ENCODE assay signal across 9 mouse cellular contexts in genomic region chr1:187608261-187608921, GRCm38 (mm10). TPM values are rescaled to one million over a fixed set of nuclear protein-coding genes. Genes with fewer than 3 reads are reported as not detected.
A peak's percentile ranks its signal among the peaks of the same experiment; 100 is the strongest.
DNase-seq lines count a peak whose midpoint lies in the region; ATAC-seq and TF ChIP-seq lines count a peak whose summit lies in the region.
"Had no signal": no experiment of that assay in that cellular context is flagged by ENCODE, and none has a peak within 500 bp of the region (broad histone marks: within the 10 kb centered on the region; RNA-seq: fewer than 3 reads in every experiment).

Gene Esrrg (plus strand): TSS chr1:187608791.

- peaks cover 26% of the 10 kb centered on the region for H3K4me1 ChIP-seq in forebrain, embryonic 14.5 days (ENCODE audit: control insufficient read depth, insufficient read depth, low read length)
- peaks cover 9% of the 10 kb centered on the region for H3K4me1 ChIP-seq in hindbrain, embryonic 11.5 days (replicated peaks; ENCODE audit: control insufficient read depth, insufficient read depth, low read length)
- H3K4me1 ChIP-seq in midbrain, postnatal 0 days (ENCODE audit: insufficient read depth, low read length): peaks cover 7% of the 10 kb centered on the region; the same call in 1 of the 2 replicates

- no peak for ATAC-seq in forebrain, embryonic 14.5 days
- no peak for ATAC-seq in hindbrain, embryonic 11.5 days (ENCODE audit: low FRiP score)
- ATAC-seq in midbrain, postnatal 0 days (ENCODE audit: low FRiP score): no peak
- no peak for ATAC-seq in inflammation-experienced regulatory T-cells, adult 6 months

- peaks cover 77% of the 10 kb centered on the region for H3K27me3 ChIP-seq in forebrain, embryonic 14.5 days (replicated peaks; ENCODE audit: control insufficient read depth, insufficient read depth, low read length)
- H3K27me3 ChIP-seq in hindbrain, embryonic 11.5 days (ENCODE audit: control insufficient read depth, insufficient read depth, low read length): peaks cover 69% of the 10 kb centered on the region
- H3K27me3 ChIP-seq in midbrain, postnatal 0 days (ENCODE audit: insufficient read depth, low read length): peaks cover 50% of the 10 kb centered on the region

- intact Hi-C loops in left cerebral cortex, adult 2 months (cut with DNase I): loop anchor here (10.0 kb wide), 1 partner anchor 366 kb away; no protein-coding TSS in a partner anchor

- peak within 1 kb of the TSS; percentile 49 for H3K9ac ChIP-seq in forebrain, embryonic 14.5 days (ENCODE audit: low read length)
- H3K9ac ChIP-seq in hindbrain, embryonic 11.5 days (ENCODE audit: low read depth, low read length): peak within 1 kb of the TSS; percentile 55
- H3K9ac ChIP-seq in midbrain, postnatal 0 days (replicated peaks; ENCODE audit: low read length, poor library complexity, severe bottlenecking): 0 out of 2 replicates have a peak within 1 kb of the TSS, but pooled peaks have one; percentile 24

- H3K9me3 ChIP-seq in forebrain, embryonic 14.5 days (replicated peaks; ENCODE audit: control insufficient read depth, low read length): no peaks in the 10 kb centered on the region
- no peaks in the 10 kb centered on the region for H3K9me3 ChIP-seq in hindbrain, embryonic 11.5 days (ENCODE audit: control insufficient read depth, low read length)
- no peaks in the 10 kb centered on the region for H3K9me3 ChIP-seq in midbrain, postnatal 0 days (ENCODE audit: low read length)

- H3K4me3 ChIP-seq in forebrain, embryonic 14.5 days (ENCODE audit: low read depth, low read length): peak within 1 kb of the TSS; percentile 34
- H3K4me3 ChIP-seq in hindbrain, embryonic 11.5 days (ENCODE audit: low read depth, low read length): peak within 1 kb of the TSS; percentile 41
- H3K4me3 ChIP-seq in left cerebral cortex, adult 2 months: peak within 1 kb of the TSS; percentile 48
- H3K4me3 ChIP-seq in midbrain, postnatal 0 days (ENCODE audit: low read depth, low read length): peak within 1 kb of the TSS; percentile 37
- H3K4me3 ChIP-seq: myocyte had no signal

- peak within 1 kb of the TSS; percentile 71 for H3K4me2 ChIP-seq in forebrain, embryonic 14.5 days (ENCODE audit: low read length)
- peak within 1 kb of the TSS; percentile 68 for H3K4me2 ChIP-seq in hindbrain, embryonic 11.5 days (replicated peaks; ENCODE audit: low read depth, low read length)
- H3K4me2 ChIP-seq in midbrain, postnatal 0 days (ENCODE audit: low read depth, low read length, poor library complexity, severe bottlenecking): peak within 1 kb of the TSS; percentile 84

- peak; percentile 18 for DNase-seq in right cerebral cortex, postnatal 4 days
- DNase-seq in right cerebral cortex, adult 18-20 months: no peak
- DNase-seq in forebrain, embryonic 14.5 days (ENCODE audit: low spot score): peak; percentile 14
- DNase-seq in hindbrain, embryonic 11.5 days (ENCODE audit: low spot score): peak; percentile 59
- no peak for DNase-seq in left cerebral cortex, adult 2 months (ENCODE audit: extremely low spot score in 1 of 2, low spot score in 2 of 2)
- DNase-seq in midbrain, postnatal 0 days (ENCODE audit: low spot score): no peak
- no peak for DNase-seq in thymus, postnatal 14 days

- 1% methylated on average over 21 of the region's 21 CpGs for WGBS in forebrain, embryonic 14.5 days
- 1% methylated on average over 21 of the region's 21 CpGs for WGBS in hindbrain, embryonic 11.5 days
- 4% methylated on average over 21 of the region's 21 CpGs for WGBS in midbrain, postnatal 0 days

- TF ChIP-seq CTCF in left cerebral cortex, adult 2 months (IDR thresholded peaks at IDR 0.05): no peak
- TF ChIP-seq CTCF in midbrain, postnatal 0 days (IDR thresholded peaks at IDR 0.05): no peak

- H3K36me3 ChIP-seq in forebrain, embryonic 14.5 days (ENCODE audit: control insufficient read depth, insufficient read depth, low read length): no peaks in the 10 kb centered on the region
- H3K36me3 ChIP-seq in hindbrain, embryonic 11.5 days (ENCODE audit: control insufficient read depth, insufficient read depth, low read length): no peaks in the 10 kb centered on the region
- H3K36me3 ChIP-seq in midbrain, postnatal 0 days (ENCODE audit: insufficient read depth, low read length): no peaks in the 10 kb centered on the region

- H3K27ac ChIP-seq in forebrain, embryonic 14.5 days (ENCODE audit: low read depth, low read length): no peak within 1 kb of the TSS
- H3K27ac ChIP-seq in hindbrain, embryonic 11.5 days (ENCODE audit: low read depth, low read length): no peak within 1 kb of the TSS
- no peak within 1 kb of the TSS for H3K27ac ChIP-seq in left cerebral cortex, adult 2 months
- H3K27ac ChIP-seq in midbrain, postnatal 0 days (ENCODE audit: low read depth, low read length): no peak within 1 kb of the TSS

RNA-seq across cellular contexts. Expression of gene Esrrg, which starts in this region (rescaled TPM):
- polyA plus RNA-seq in forebrain, embryonic 14.5 days (2014; fragmentation: Nextera tagmentation; extraction: Ambion mirVana): 9.8 and 10.0 TPM in 2 replicates
- 10.2 and 14.6 TPM in 2 replicates for polyA plus RNA-seq in hindbrain, embryonic 11.5 days (2014; fragmentation: Nextera tagmentation; extraction: Ambion mirVana)
- 10 to 100 TPM; 25.1 to 27.0 TPM for total RNA-seq in left cerebral cortex, adult 2 months (2021)
- 34.7 and 39.8 TPM in 2 replicates for total RNA-seq in midbrain, postnatal 0 days (2014; rRNA removed)
- polyA plus RNA-seq in midbrain, postnatal 0 days (2015; fragmentation: Nextera tagmentation; extraction: Ambion mirVana): 16.4 and 17.1 TPM in 2 replicates
- not detected for polyA plus RNA-seq in inflammation-experienced regulatory T-cells, adult 6 months (2017; shearing (Covaris generic))

Comparison
In these comparisons a context has a peak if more than half of its experiments do, and no peak if none do; other contexts are left out.
1. DNase-seq: peak in right cerebral cortex, postnatal 4 days (single experiment), forebrain, embryonic 14.5 days (single experiment) and hindbrain, embryonic 11.5 days (single experiment); none in right cerebral cortex, adult 18-20 months (single experiment), left cerebral cortex, adult 2 months (0 of 2), midbrain, postnatal 0 days (single experiment) and thymus, postnatal 14 days (single experiment).
2. Peak in every context shown above with its lines, with median percentiles within 50 percentile points of each other: H3K4me2 ChIP-seq, H3K4me3 ChIP-seq and H3K9ac ChIP-seq.